ENCODE assay signal across 8 mouse cellular contexts in genomic region chr11:116004840-116005700, GRCm38 (mm10). TPM values are rescaled to one million over a fixed set of nuclear protein-coding genes. Genes with fewer than 3 reads are reported as not detected.
DNase-seq lines count a peak whose midpoint lies in the region; ATAC-seq and TF ChIP-seq lines count a peak whose summit lies in the region.

No protein-coding gene starts in this region.

- H3K9ac ChIP-seq in heart, embryonic 13.5 days: peak overlapping the region; percentile 80
- H3K9ac ChIP-seq in kidney, embryonic 16.5 days (replicated peaks; ENCODE audit: low read length): peak overlapping the region; percentile 75
- peak overlapping the region; percentile 45 for H3K9ac ChIP-seq in neural tube, embryonic 14.5 days (replicated peaks; ENCODE audit: low read depth, low read length)

- ATAC-seq in heart, embryonic 13.5 days (ENCODE audit: extremely low read depth, insufficient number of reproducible peaks, low FRiP score, low TSS enrichment): peak; percentile 66
- peak; percentile 75 for ATAC-seq in kidney, embryonic 16.5 days (ENCODE audit: low FRiP score, low TSS enrichment)
- peak; percentile 67 for ATAC-seq in neural tube, embryonic 14.5 days (ENCODE audit: low read depth)

- DNase-seq in adrenal gland, postnatal 14 days: peak; percentile 91
- DNase-seq in lung, adult 2 months: peak; percentile 80
- DNase-seq in thymus, adult 18-20 months: peak; percentile 60 to 62

- WGBS in heart, embryonic 13.5 days: 5% methylated on average over 54 of the region's 54 CpGs
- WGBS in kidney, embryonic 16.5 days: 3% methylated on average over 54 of the region's 54 CpGs
- WGBS in lung, adult 2 months: 6% methylated on average over 54 of the region's 54 CpGs
- WGBS in neural tube, embryonic 14.5 days: 6% methylated on average over 54 of the region's 54 CpGs

- peak overlapping the region; percentile 83 for H3K27ac ChIP-seq in heart, embryonic 13.5 days (replicated peaks)
- H3K27ac ChIP-seq in kidney, embryonic 16.5 days (ENCODE audit: low read length): peak overlapping the region; percentile 70
- H3K27ac ChIP-seq in neural tube, embryonic 14.5 days (ENCODE audit: low read depth, low read length): peak overlapping the region; percentile 34; the same call in 1 of the 2 replicates

- H3K4me3 ChIP-seq in C2C12 (ENCODE audit: insufficient read depth, poor library complexity, severe bottlenecking): no peak overlapping the region
- H3K4me3 ChIP-seq in erythroblast, embryonic 14.5 days (replicated peaks): peak overlapping the region; percentile 56
- H3K4me3 ChIP-seq in heart, embryonic 13.5 days: peak overlapping the region; percentile 44
- H3K4me3 ChIP-seq in kidney, embryonic 16.5 days (ENCODE audit: low read length): peak overlapping the region; percentile 41
- peak overlapping the region; percentile 49 for H3K4me3 ChIP-seq in lung, adult 2 months (replicated peaks; ENCODE audit: extremely low read depth, low read depth, low read length)
- H3K4me3 ChIP-seq in neural tube, embryonic 14.5 days (ENCODE audit: low read depth, low read length): peak overlapping the region; percentile 21; the same call in 1 of the 2 replicates

- peak overlapping the region; percentile 22 for H3ac ChIP-seq in C2C12 (ENCODE audit: control insufficient read depth, insufficient read length, low read depth)

- H3K4me1 ChIP-seq in erythroblast, embryonic 14.5 days (ENCODE audit: control insufficient read depth): peaks cover 29% of the 10 kb centered on the region
- H3K4me1 ChIP-seq in heart, embryonic 13.5 days: peaks cover 15% of the 10 kb centered on the region
- peaks cover 21% of the 10 kb centered on the region for H3K4me1 ChIP-seq in kidney, embryonic 16.5 days (ENCODE audit: insufficient read depth, low read length)
- peaks cover 5% of the 10 kb centered on the region; the same call in 1 of the 2 replicates for H3K4me1 ChIP-seq in lung, adult 2 months (ENCODE audit: control insufficient read depth, insufficient read depth, low read length)
- H3K4me1 ChIP-seq in neural tube, embryonic 14.5 days (ENCODE audit: control insufficient read depth, insufficient read depth, low read length): peaks cover 13% of the 10 kb centered on the region

- no peaks in the 10 kb centered on the region for H3K79me3 ChIP-seq in C2C12 (ENCODE audit: low read depth)

- H3K27me3 ChIP-seq in C2C12 (ENCODE audit: control insufficient read depth, insufficient read depth, insufficient read length): no peaks in the 10 kb centered on the region
- peaks cover 18% of the 10 kb centered on the region; the same call in 1 of the 2 replicates for H3K27me3 ChIP-seq in erythroblast, embryonic 14.5 days (ENCODE audit: control insufficient read depth)
- H3K27me3 ChIP-seq in heart, embryonic 13.5 days (replicated peaks): peaks cover 14% of the 10 kb centered on the region
- no peaks in the 10 kb centered on the region for H3K27me3 ChIP-seq in kidney, embryonic 16.5 days (ENCODE audit: insufficient read depth, low read length)
- no peaks in the 10 kb centered on the region for H3K27me3 ChIP-seq in neural tube, embryonic 14.5 days (ENCODE audit: control insufficient read depth, insufficient read depth, low read length)

- peak; percentile 53; the same call in 1 of the 2 replicates for TF ChIP-seq POLR2A in lung, adult 2 months (IDR thresholded peaks at IDR 0.05; ENCODE audit: borderline replicate concordance, extremely low read depth, low read depth, low read length)

- peak overlapping the region; percentile 72 for H3K4me2 ChIP-seq in heart, embryonic 13.5 days
- H3K4me2 ChIP-seq in kidney, embryonic 16.5 days (replicated peaks; ENCODE audit: low read depth, low read length): peak overlapping the region; percentile 72
- H3K4me2 ChIP-seq in neural tube, embryonic 14.5 days (ENCODE audit: low read depth, low read length): peak overlapping the region; percentile 50

- TF ChIP-seq CTCF in C2C12 (IDR thresholded peaks at IDR 0.05; ENCODE audit: control insufficient read depth, insufficient read depth, insufficient read length): peak; percentile 95
- no peak for TF ChIP-seq CTCF in lung, adult 2 months (IDR thresholded peaks at IDR 0.05; ENCODE audit: insufficient read depth, low read length)

- H3K79me2 ChIP-seq in C2C12 (ENCODE audit: control insufficient read depth, insufficient read depth): no peaks in the 10 kb centered on the region

- H3K9me3 ChIP-seq in erythroblast, embryonic 14.5 days (ENCODE audit: control insufficient read depth, low read length): peaks cover 7% of the 10 kb centered on the region
- peaks cover 6% of the 10 kb centered on the region; the same call in 1 of the 2 replicates for H3K9me3 ChIP-seq in heart, embryonic 13.5 days
- no peaks in the 10 kb centered on the region for H3K9me3 ChIP-seq in kidney, embryonic 16.5 days (ENCODE audit: low read length)
- H3K9me3 ChIP-seq in neural tube, embryonic 14.5 days (ENCODE audit: control insufficient read depth, low read length): no peaks in the 10 kb centered on the region

- peaks cover 19% of the 10 kb centered on the region for H3K36me3 ChIP-seq in C2C12 (ENCODE audit: control insufficient read depth, insufficient read depth)
- peaks cover 25% of the 10 kb centered on the region for H3K36me3 ChIP-seq in erythroblast, embryonic 14.5 days (ENCODE audit: control insufficient read depth)
- H3K36me3 ChIP-seq in heart, embryonic 13.5 days: peaks cover 37% of the 10 kb centered on the region
- peaks cover 25% of the 10 kb centered on the region for H3K36me3 ChIP-seq in kidney, embryonic 16.5 days (ENCODE audit: insufficient read depth, low read length)
- H3K36me3 ChIP-seq in neural tube, embryonic 14.5 days (ENCODE audit: control insufficient read depth, insufficient read depth, low read length): no peaks in the 10 kb centered on the region

TF ChIP-seq in C2C12, 6 proteins besides CTCF, POLR2A, EP300 and RAD21:
- TF ChIP-seq MYOG (IDR thresholded peaks at IDR 0.05; ENCODE audit: control insufficient read depth, extremely low read depth, insufficient read length) (no peak), USF1 (IDR thresholded peaks at IDR 0.05; ENCODE audit: low read depth) (peak; percentile 64), MYOD1 (IDR thresholded peaks at IDR 0.05; ENCODE audit: control insufficient read depth, insufficient read length, low read depth) (no peak), CEBPB (IDR thresholded peaks at IDR 0.05; ENCODE audit: low read depth) (no peak), FOSL1 (IDR thresholded peaks at IDR 0.05; ENCODE audit: insufficient read depth, low read length, poor library complexity, severe bottlenecking) (no peak)
TF ChIP-seq in C2C12: peak in this region for 1.

RNA-seq across cellular contexts. Expression of gene Galk1, which starts 7.4 kb away (rescaled TPM):
- polyA plus RNA-seq in C2C12 (2012; fragmentation: generic; extraction: Trizol): 150 TPM
- total RNA-seq in adrenal gland, postnatal 14 days (2021): 41.5 and 51.9 TPM in 2 replicates
- polyA plus RNA-seq in erythroblast, embryonic 14.5 days (2012): 1.5 and 1.9 TPM in 2 replicates
- polyA plus RNA-seq in heart, embryonic 13.5 days (2015; fragmentation: Nextera tagmentation; extraction: Ambion mirVana): 150 and 178 TPM in 2 replicates
- 222 and 240 TPM in 2 replicates for polyA plus RNA-seq in kidney, embryonic 16.5 days (2015; fragmentation: Nextera tagmentation; extraction: Ambion mirVana)
- polyA plus RNA-seq in lung, adult 2 months (2012; rRNA removed): 49.5 and 57.1 TPM in 2 replicates
- polyA plus RNA-seq in neural tube, embryonic 14.5 days (2014; fragmentation: Nextera tagmentation; extraction: Ambion mirVana): 45.0 and 53.6 TPM in 2 replicates

RNA-seq across cellular contexts. Expression of gene H3f3b, which starts 22.7 kb away (rescaled TPM):
- 633 TPM for polyA plus RNA-seq in C2C12 (2012; fragmentation: generic; extraction: Trizol)
- 340 and 347 TPM in 2 replicates for total RNA-seq in adrenal gland, postnatal 14 days (2021)
- 117 and 150 TPM in 2 replicates for polyA plus RNA-seq in erythroblast, embryonic 14.5 days (2012)
- 647 and 691 TPM in 2 replicates for polyA plus RNA-seq in heart, embryonic 13.5 days (2015; fragmentation: Nextera tagmentation; extraction: Ambion mirVana)
- polyA plus RNA-seq in kidney, embryonic 16.5 days (2015; fragmentation: Nextera tagmentation; extraction: Ambion mirVana): 1,676 and 1,744 TPM in 2 replicates
- polyA plus RNA-seq in lung, adult 2 months (2012; rRNA removed): 223 and 243 TPM in 2 replicates
- polyA plus RNA-seq in neural tube, embryonic 14.5 days (2014; fragmentation: Nextera tagmentation; extraction: Ambion mirVana): 1,887 and 2,049 TPM in 2 replicates

RNA-seq across cellular contexts. Expression of gene Unk, which starts 25.1 kb away (rescaled TPM):
- polyA plus RNA-seq in C2C12 (2012; fragmentation: generic; extraction: Trizol): 14.5 TPM
- total RNA-seq in adrenal gland, postnatal 14 days (2021): 20.6 and 24.4 TPM in 2 replicates
- 3.6 and 3.8 TPM in 2 replicates for polyA plus RNA-seq in erythroblast, embryonic 14.5 days (2012)
- polyA plus RNA-seq in heart, embryonic 13.5 days (2015; fragmentation: Nextera tagmentation; extraction: Ambion mirVana): 22.8 and 23.9 TPM in 2 replicates
- polyA plus RNA-seq in kidney, embryonic 16.5 days (2015; fragmentation: Nextera tagmentation; extraction: Ambion mirVana): 41.2 and 46.6 TPM in 2 replicates
- polyA plus RNA-seq in lung, adult 2 months (2012; rRNA removed): 48.6 and 54.0 TPM in 2 replicates
- 29.1 and 29.5 TPM in 2 replicates for polyA plus RNA-seq in neural tube, embryonic 14.5 days (2014; fragmentation: Nextera tagmentation; extraction: Ambion mirVana)

RNA-seq across cellular contexts. Expression of gene Itgb4, which starts 30.6 kb away (rescaled TPM):
- polyA plus RNA-seq in C2C12 (2012; fragmentation: generic; extraction: Trizol): 0.49 TPM
- 3.6 and 4.4 TPM in 2 replicates for total RNA-seq in adrenal gland, postnatal 14 days (2021)
- polyA plus RNA-seq in erythroblast, embryonic 14.5 days (2012): 0.01 TPM in 1 of 2 replicates, not detected in the other
- 0.99 and 1.1 TPM in 2 replicates for polyA plus RNA-seq in heart, embryonic 13.5 days (2015; fragmentation: Nextera tagmentation; extraction: Ambion mirVana)
- polyA plus RNA-seq in kidney, embryonic 16.5 days (2015; fragmentation: Nextera tagmentation; extraction: Ambion mirVana): 2.5 and 3.4 TPM in 2 replicates
- polyA plus RNA-seq in lung, adult 2 months (2012; rRNA removed): 11.0 and 14.7 TPM in 2 replicates
- polyA plus RNA-seq in neural tube, embryonic 14.5 days (2014; fragmentation: Nextera tagmentation; extraction: Ambion mirVana): 1.6 and 2.3 TPM in 2 replicates

Comparison
In these comparisons a context has a peak if more than half of its experiments do, and no peak if none do; other contexts are left out.
1. RNA of gene Galk1, which starts 7.4 kb away (polyA plus RNA-seq): 222 to 240 TPM in kidney, embryonic 16.5 days, 150 TPM in C2C12 (single experiment), 150 to 178 TPM in heart, embryonic 13.5 days, 49.5 to 57.1 TPM in lung, adult 2 months and 45.0 to 53.6 TPM in neural tube, embryonic 14.5 days; 1.5 to 1.9 TPM in erythroblast, embryonic 14.5 days; every median in the first group is over 10 times any median in the second.
2. Peak in every context shown above with its lines, with median percentiles within 50 percentile points of each other: DNase-seq, ATAC-seq, H3K27ac ChIP-seq, H3K4me2 ChIP-seq and H3K9ac ChIP-seq.